Mouse (Mus musculus): ENCODE data around the gene Dcdc2a.

- TF ChIP-seq CTCF (IDR thresholded peaks at IDR 0.05; ENCODE audit: extremely low read depth, insufficient read depth, low read length): no peak
- no peak for TF ChIP-seq POLR2A (IDR thresholded peaks at IDR 0.05; ENCODE audit: extremely low read depth, insufficient read depth, low read length)
Observed at GRCm38 (mm10) chr13:25077262-25077661, 21.5 kb downstream of the Dcdc2a start.

Data from cortical plate, adult 2 months (tissue).